Mouse (Mus musculus): ENCODE measurements at regions not wholly inside any gene's neighbourhood (a gene's known extent, or its start where the extent isn't known, plus 50 kb on each side); places are given as distances from the start of the nearest gene placed in this dataset.

DNA sequence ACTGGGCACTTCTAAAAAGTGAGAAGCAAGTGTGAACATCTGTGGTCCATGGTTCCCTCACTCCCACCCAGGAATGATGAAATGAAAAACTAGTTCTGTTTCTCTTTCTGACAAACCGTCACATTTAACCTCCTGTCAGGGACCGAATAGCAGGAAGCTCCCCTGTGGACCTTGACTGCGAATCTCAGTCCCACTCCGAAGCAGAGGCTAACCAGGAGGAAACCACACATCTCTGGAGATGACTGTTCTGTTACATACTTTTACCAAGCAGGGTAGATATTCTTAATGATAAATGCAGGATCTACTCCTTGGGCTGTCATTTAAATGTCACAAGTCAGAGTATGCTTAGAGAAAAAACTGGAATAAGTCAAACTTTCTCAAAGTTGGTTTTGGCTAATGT lies 181.2 kb downstream of the Ackr3 start:
- H3K36me3 ChIP-seq (ENCODE audit: insufficient read depth, low read length) = no peaks in the 10 kb centered on the region
- no peak overlapping the region for H3K4me3 ChIP-seq (ENCODE audit: low read depth, low read length)
- no peak overlapping the region for H3K27ac ChIP-seq (ENCODE audit: low read length)
- H3K27me3 ChIP-seq (replicated peaks; ENCODE audit: insufficient read depth, low read length) = no peaks in the 10 kb centered on the region
- no peak for TF ChIP-seq CTCF (IDR thresholded peaks at IDR 0.05)
- no peak for TF ChIP-seq EP300 (IDR thresholded peaks at IDR 0.05)
- DNase-seq (ENCODE audit: low spot score) (no peak), ATAC-seq (no peak)
- WGBS = 69% methylated on average over 4 of the region's 4 CpGs
- no peak overlapping the region for H3K9ac ChIP-seq (replicated peaks; ENCODE audit: low read depth)
- no peaks in the 10 kb centered on the region for H3K4me1 ChIP-seq (ENCODE audit: insufficient read depth, low read depth, low read length)
- H3K9me3 ChIP-seq (ENCODE audit: low read length) = no peaks in the 10 kb centered on the region
- H3K4me2 ChIP-seq (replicated peaks; ENCODE audit: low read depth, low read length) = no peak overlapping the region

DNA sequence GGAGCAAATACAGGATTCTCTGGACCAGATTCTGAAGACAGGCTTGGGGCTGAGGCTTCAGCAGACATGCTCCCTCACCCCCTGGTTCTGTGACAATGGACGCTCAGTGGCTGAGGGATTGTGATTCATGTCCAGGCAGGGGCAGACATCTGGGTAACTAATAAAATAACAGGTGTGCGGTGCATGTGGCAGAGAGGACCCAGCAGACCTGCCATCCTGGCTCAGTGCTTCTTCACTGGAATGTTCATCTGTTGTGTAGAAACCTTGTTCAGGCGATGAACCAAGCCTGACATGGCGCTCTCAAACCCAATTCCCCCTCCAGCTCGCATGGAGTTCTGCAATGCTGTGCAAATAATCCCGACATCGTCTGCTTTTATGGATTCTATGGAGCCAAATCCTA lies 183.0 kb downstream of the Ackr3 start:
- Histone ChIP-seq H3K4me3 (ENCODE audit: low read depth, low read length) (no peak overlapping the region), H3K4me2 (replicated peaks; ENCODE audit: low read depth, low read length) (no peak overlapping the region), H3K9me3 (ENCODE audit: low read length) (no peaks in the 10 kb centered on the region), H3K9ac (replicated peaks; ENCODE audit: low read depth) (no peak overlapping the region), H3K4me1 (ENCODE audit: insufficient read depth, low read depth, low read length) (no peaks in the 10 kb centered on the region), H3K27me3 (replicated peaks; ENCODE audit: insufficient read depth, low read length) (no peaks in the 10 kb centered on the region), H3K36me3 (ENCODE audit: insufficient read depth, low read length) (no peaks in the 10 kb centered on the region), H3K27ac (ENCODE audit: low read length) (no peak overlapping the region)
- no peak for TF ChIP-seq EP300 (IDR thresholded peaks at IDR 0.05)
- TF ChIP-seq CTCF (IDR thresholded peaks at IDR 0.05) = no peak
- WGBS = 90% methylated on average over 7 of the region's 7 CpGs
- ATAC-seq (no peak), DNase-seq (ENCODE audit: low spot score) (no peak)

DNA sequence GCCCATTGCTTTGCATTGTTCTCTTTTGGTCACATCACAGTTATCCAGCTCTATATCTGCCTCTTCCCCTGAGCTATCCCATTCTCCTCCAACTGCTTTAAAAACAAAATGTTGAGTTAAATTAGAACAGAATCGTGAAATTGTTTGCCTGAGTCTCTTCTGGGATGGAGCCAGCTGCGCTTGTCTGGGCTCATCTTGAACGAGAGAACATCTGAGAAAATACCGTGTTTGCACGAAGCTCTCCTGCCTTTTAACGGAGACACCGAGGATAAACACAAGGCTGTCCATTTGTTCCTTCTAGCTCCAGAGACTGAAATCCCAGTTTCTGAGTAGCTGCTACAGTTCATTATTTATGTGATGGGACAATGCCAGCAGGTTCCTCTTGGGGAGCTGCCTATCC lies 186.6 kb downstream of the Ackr3 start:
- no peak overlapping the region for H3K9ac ChIP-seq (replicated peaks; ENCODE audit: low read depth)
- no peak overlapping the region for H3K4me3 ChIP-seq (ENCODE audit: low read depth, low read length)
- 70% methylated on average over 7 of the region's 7 CpGs for WGBS
- no peaks in the 10 kb centered on the region for H3K36me3 ChIP-seq (ENCODE audit: insufficient read depth, low read length)
- ATAC-seq (no peak), DNase-seq (ENCODE audit: low spot score) (no peak)
- H3K9me3 ChIP-seq (ENCODE audit: low read length) = no peaks in the 10 kb centered on the region
- no peaks in the 10 kb centered on the region for H3K27me3 ChIP-seq (replicated peaks; ENCODE audit: insufficient read depth, low read length)
- no peak overlapping the region for H3K27ac ChIP-seq (ENCODE audit: low read length)
- no peak overlapping the region for H3K4me2 ChIP-seq (replicated peaks; ENCODE audit: low read depth, low read length)
- TF ChIP-seq EP300 (IDR thresholded peaks at IDR 0.05) (no peak), CTCF (IDR thresholded peaks at IDR 0.05) (no peak)
- H3K4me1 ChIP-seq (ENCODE audit: insufficient read depth, low read depth, low read length) = no peaks in the 10 kb centered on the region

DNA sequence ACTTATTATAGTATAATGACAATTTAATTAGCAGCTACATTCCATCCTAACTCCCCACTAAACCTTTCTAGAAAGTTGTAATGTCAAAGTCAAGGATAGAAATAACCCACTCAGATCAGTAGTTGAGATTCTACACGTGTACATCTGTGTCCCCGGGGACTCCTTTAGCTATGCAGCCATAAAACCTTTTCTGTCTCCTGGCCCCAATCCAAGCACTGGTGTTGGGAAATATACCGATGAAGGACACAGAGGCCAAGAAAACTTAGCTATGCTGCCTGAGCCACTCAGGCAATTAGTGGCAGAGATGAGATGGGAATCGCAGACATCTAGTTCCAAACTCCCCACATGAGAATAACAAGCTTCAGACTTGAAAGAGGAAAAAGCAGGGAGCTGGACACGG lies 190.1 kb downstream of the Ackr3 start:
- Histone ChIP-seq H3K36me3 (ENCODE audit: insufficient read depth, low read length) (no peaks in the 10 kb centered on the region), H3K9ac (replicated peaks; ENCODE audit: low read depth) (no peak overlapping the region), H3K4me3 (ENCODE audit: low read depth, low read length) (no peak overlapping the region), H3K4me2 (replicated peaks; ENCODE audit: low read depth, low read length) (no peak overlapping the region), H3K27me3 (replicated peaks; ENCODE audit: insufficient read depth, low read length) (no peaks in the 10 kb centered on the region), H3K4me1 (ENCODE audit: insufficient read depth, low read depth, low read length) (no peaks in the 10 kb centered on the region), H3K27ac (ENCODE audit: low read length) (no peak overlapping the region), H3K9me3 (ENCODE audit: low read length) (no peaks in the 10 kb centered on the region)
- TF ChIP-seq EP300 (IDR thresholded peaks at IDR 0.05) (no peak), CTCF (IDR thresholded peaks at IDR 0.05) (no peak)
- no peak for DNase-seq (ENCODE audit: low spot score)
- 51% methylated on average over 5 of the region's 5 CpGs for WGBS
- ATAC-seq = no peak

DNA sequence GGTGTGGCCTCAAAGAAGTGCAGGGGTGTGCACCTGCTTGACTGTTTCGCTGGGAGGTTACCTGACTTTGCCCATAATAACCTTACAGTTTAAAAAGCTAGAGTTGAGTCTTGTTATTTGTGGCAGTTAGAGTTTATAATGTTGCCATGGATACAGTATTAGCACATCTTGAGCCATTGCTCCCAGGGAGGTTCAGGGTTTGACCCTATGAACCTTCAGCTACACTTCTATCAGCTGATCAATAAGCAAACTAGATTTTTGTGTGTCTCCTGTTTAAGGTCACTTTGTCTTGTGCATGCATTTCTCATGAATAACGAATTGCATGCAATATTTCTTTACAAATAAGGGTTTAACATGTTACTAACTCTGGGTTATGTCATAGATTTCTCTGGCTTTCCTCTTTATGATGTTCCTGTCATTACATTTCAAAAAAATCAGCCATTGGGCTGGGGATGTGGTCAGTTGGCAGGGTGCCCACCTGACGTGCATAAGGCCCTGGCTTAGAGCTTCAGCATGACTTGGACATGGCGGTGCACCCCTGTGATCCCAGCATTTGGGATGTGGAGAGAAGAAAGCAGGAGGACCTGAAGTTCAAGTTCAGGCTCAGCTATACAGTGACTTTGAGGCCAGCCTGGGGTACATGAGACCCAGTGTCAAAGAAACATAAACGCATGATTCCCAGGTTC lies 191.7 kb downstream of the Ackr3 start:
- no peaks in the 10 kb centered on the region for H3K9me3 ChIP-seq (ENCODE audit: low read length)
- H3K4me1 ChIP-seq (ENCODE audit: insufficient read depth, low read depth, low read length) = no peaks in the 10 kb centered on the region
- H3K27ac ChIP-seq (ENCODE audit: low read length) = no peak overlapping the region
- H3K4me3 ChIP-seq (ENCODE audit: low read depth, low read length) = no peak overlapping the region
- ATAC-seq (no peak), DNase-seq (ENCODE audit: low spot score) (no peak)
- H3K9ac ChIP-seq (replicated peaks; ENCODE audit: low read depth) = no peak overlapping the region
- TF ChIP-seq CTCF (IDR thresholded peaks at IDR 0.05) (no peak), EP300 (IDR thresholded peaks at IDR 0.05) (no peak)
- 81% methylated on average over 5 of the region's 5 CpGs for WGBS
- no peaks in the 10 kb centered on the region for H3K36me3 ChIP-seq (ENCODE audit: insufficient read depth, low read length)
- H3K4me2 ChIP-seq (replicated peaks; ENCODE audit: low read depth, low read length) = no peak overlapping the region
- no peaks in the 10 kb centered on the region for H3K27me3 ChIP-seq (replicated peaks; ENCODE audit: insufficient read depth, low read length)

DNA sequence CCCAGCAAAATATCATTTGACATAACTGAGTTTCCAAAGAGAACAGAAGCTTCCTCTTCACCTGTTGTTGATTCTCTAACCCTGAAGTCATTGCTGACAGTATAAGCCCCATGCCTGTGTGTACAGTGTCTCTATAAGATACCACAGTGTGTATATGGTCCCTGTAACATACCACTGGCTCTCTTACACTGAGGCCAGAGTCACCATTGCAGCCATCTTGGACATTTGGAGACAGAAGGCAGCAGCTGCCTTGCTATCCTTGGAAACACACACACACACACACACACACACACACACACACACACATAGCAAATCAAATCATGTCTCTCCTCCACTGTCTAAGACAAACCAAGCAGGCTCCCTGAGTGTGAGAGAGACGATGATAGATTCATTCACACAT lies 192.9 kb downstream of the Ackr3 start:
- no peak for ATAC-seq
- no peak overlapping the region for H3K9ac ChIP-seq (replicated peaks; ENCODE audit: low read depth)

DNA sequence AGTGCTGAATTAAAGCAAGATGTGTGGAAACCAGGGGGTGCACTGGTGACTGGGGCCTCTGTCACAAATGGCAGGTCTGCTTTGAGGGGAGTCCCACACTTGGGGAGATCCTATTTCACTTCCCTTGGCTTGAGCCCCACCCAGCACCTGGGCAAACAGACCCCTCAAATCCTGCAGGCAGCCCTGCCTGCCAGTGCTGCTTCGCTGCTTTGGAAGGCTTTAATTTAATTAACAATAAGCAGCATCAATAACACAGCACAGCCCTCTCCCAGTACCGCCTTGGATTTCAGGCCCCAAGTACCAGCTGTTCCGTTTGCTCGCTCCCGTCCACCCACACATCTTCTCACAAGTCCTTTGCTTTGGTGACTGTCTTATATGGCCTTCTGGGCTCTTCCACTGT lies 193.6 kb downstream of the Ackr3 start:
- Histone ChIP-seq H3K4me3 (ENCODE audit: low read depth, low read length) (no peak overlapping the region), H3K4me1 (ENCODE audit: insufficient read depth, low read depth, low read length) (no peaks in the 10 kb centered on the region), H3K4me2 (replicated peaks; ENCODE audit: low read depth, low read length) (no peak overlapping the region), H3K27me3 (replicated peaks; ENCODE audit: insufficient read depth, low read length) (no peaks in the 10 kb centered on the region), H3K9me3 (ENCODE audit: low read length) (no peaks in the 10 kb centered on the region), H3K27ac (ENCODE audit: low read length) (no peak overlapping the region), H3K36me3 (ENCODE audit: insufficient read depth, low read length) (no peaks in the 10 kb centered on the region), H3K9ac (replicated peaks; ENCODE audit: low read depth) (no peak overlapping the region)
- DNase-seq (ENCODE audit: low spot score) = no peak
- TF ChIP-seq EP300 (IDR thresholded peaks at IDR 0.05) (no peak), CTCF (IDR thresholded peaks at IDR 0.05) (no peak)
- WGBS = 67% methylated on average over 5 of the region's 5 CpGs
- ATAC-seq = no peak

More for the DNA sequence above, 192.9 kb downstream of the Ackr3 start:
- DNase-seq (ENCODE audit: low spot score) = no peak
- Histone ChIP-seq H3K4me3 (ENCODE audit: low read depth, low read length) (no peak overlapping the region), H3K9me3 (ENCODE audit: low read length) (no peaks in the 10 kb centered on the region), H3K4me2 (replicated peaks; ENCODE audit: low read depth, low read length) (no peak overlapping the region), H3K27ac (ENCODE audit: low read length) (no peak overlapping the region), H3K4me1 (ENCODE audit: insufficient read depth, low read depth, low read length) (no peaks in the 10 kb centered on the region), H3K27me3 (replicated peaks; ENCODE audit: insufficient read depth, low read length) (no peaks in the 10 kb centered on the region), H3K36me3 (ENCODE audit: insufficient read depth, low read length) (no peaks in the 10 kb centered on the region)
- no peak for TF ChIP-seq EP300 (IDR thresholded peaks at IDR 0.05)
- TF ChIP-seq CTCF (IDR thresholded peaks at IDR 0.05) = no peak
- 74% methylated on average over 1 of the region's 1 CpGs for WGBS
